Mouse (Mus musculus): ENCODE results near the gene Myh8. TPM values are rescaled to one million over a fixed set of nuclear protein-coding genes. Genes with fewer than 3 reads are reported as not detected.

Myh8 gene
- 0.02 and 2.3 TPM in 2 replicates for polyA plus RNA-seq (2012; rRNA removed)

GRCm38 (mm10) chr11:67276601-67277174, at the start of gene Myh8:
Gene Myh8, plus strand, starts transcription at chr11:67277124.

GRCm38 (mm10) chr11:67237481-67238079, 39.3 kb upstream of the Myh8 start, which contains the start of gene Myh4:
Gene Myh4, plus strand, starts transcription at chr11:67238029.

GRCm38 (mm10) chr11:67321358-67321757, 44.4 kb downstream of the Myh8 start, which contains the start of gene Myh13:
Gene Myh13, plus strand, starts transcription at chr11:67321658.

Other genes with a start within 250 kb of the Myh8 start
- 8.4 and 8.6 TPM in 2 replicates for gene Adprm, start 224.5 kb upstream of the Myh8 start, polyA plus RNA-seq (2012; rRNA removed)
- gene Sco1, start 224.5 kb upstream of the Myh8 start, polyA plus RNA-seq (2012; rRNA removed), result 2.9 and 3.3 TPM in 2 replicates
- gene Myh3, start 198.8 kb upstream of the Myh8 start, polyA plus RNA-seq (2012; rRNA removed), result 0.09 and 4.7 TPM in 2 replicates
- gene Myh2, start 106.1 kb upstream of the Myh8 start, polyA plus RNA-seq (2012; rRNA removed), result under 0.01 TPM in 1 of 2 replicates, not detected in the other
- 0.02 TPM in 1 of 2 replicates, not detected in the other for gene Myh1, start 77.1 kb upstream of the Myh8 start, polyA plus RNA-seq (2012; rRNA removed)
- 0.01 TPM in 1 of 2 replicates, not detected in the other for gene Myh4, start 39.1 kb upstream of the Myh8 start, polyA plus RNA-seq (2012; rRNA removed)
- gene Myh13, start 44.5 kb downstream of the Myh8 start, polyA plus RNA-seq (2012; rRNA removed), result 0.01 and 0.02 TPM in 2 replicates
- gene Gas7, start 178.3 kb downstream of the Myh8 start, polyA plus RNA-seq (2012; rRNA removed), result 0.49 and 0.54 TPM in 2 replicates